Mouse (Mus musculus): ENCODE measurements around the gene Raph1.

- no peak for TF ChIP-seq CTCF (IDR thresholded peaks at IDR 0.05)
- no peak for TF ChIP-seq EP300 (IDR thresholded peaks at IDR 0.05)
Observed at GRCm38 (mm10) chr1:60449896-60450295, 117.0 kb downstream of the Raph1 start.
